Mouse (Mus musculus) E14TG2a.4 (cell line): Measurements from ENCODE around the gene Ryr2.

Source experiments
- CTCF ChIP-seq: conservative IDR thresholded peaks from 2 replicates; pipeline ENCODE4 v1.5.1; 2014; ENCODE audit warnings: low read length
- NANOG ChIP-seq: IDR thresholded peaks from 2 replicates; pipeline ENCODE4 v1.6.1; 2014; ENCODE audit warnings: borderline replicate concordance, low read length, mixed read lengths
- POU5F1 ChIP-seq: IDR thresholded peaks from 2 replicates; pipeline ENCODE4 v1.6.1; 2014; ENCODE audit warnings: low read length, borderline replicate concordance

GRCm38 (mm10) chr13:11709708-11710471 lies 396.9 kb downstream of the Ryr2 start:
- TF ChIP-seq CTCF (no peak), NANOG (no peak), POU5F1 (no peak)
